Mouse (Mus musculus) urinary bladder, adult 18-20 months (tissue): ENCODE measurements around the gene Rbms2.
"Not testable (repeated sequence)": the region's sequence is repeated elsewhere in the genome, so short reads cannot be mapped to it uniquely, and the experiment has no call there.

Source experiments
- DNase-seq, 2 experiments: peaks; one replicate each; pipeline ENCODE4 v3.0.0; 2022; ENCODE audit warnings: low spot score in 2 of 2, mixed read lengths in 2 of 2

Gene Rbms2

GRCm38 (mm10) chr10:128179989-128180388 lies at the start of gene Rbms2:
Rbms2 (minus strand) TSS chr10:128180297.
- DNase-seq: peak in 1 of 2 experiments; percentile 21

- DNase-seq: no peak
These were observed 47.9 kb upstream of the Rbms2 start for GRCm38 (mm10) chr10:128228009-128228408.

- DNase-seq: no peak
These were observed 47.5 kb upstream of the Rbms2 start for GRCm38 (mm10) chr10:128227592-128227991.

- DNase-seq: no peak
These were observed 45.4 kb upstream of the Rbms2 start, which contains the start of gene Mip for GRCm38 (mm10) chr10:128225538-128225937. Mip (plus strand) TSS chr10:128225838.

GRCm38 (mm10) chr10:128225064-128225463 lies 45.0 kb upstream of the Rbms2 start:
- no peak for DNase-seq

- no peak for DNase-seq
These were observed 41.6 kb upstream of the Rbms2 start for GRCm38 (mm10) chr10:128221533-128222286.

- DNase-seq: no peak
These were observed 38.5 kb upstream of the Rbms2 start for GRCm38 (mm10) chr10:128218387-128219117.

GRCm38 (mm10) chr10:128214981-128215380 lies 34.9 kb upstream of the Rbms2 start:
- no peak for DNase-seq

- not testable (repeated sequence) for DNase-seq
These were observed 34.0 kb upstream of the Rbms2 start for GRCm38 (mm10) chr10:128214112-128214511.

GRCm38 (mm10) chr10:128212871-128213323 lies 32.8 kb upstream of the Rbms2 start:
- peak in 1 of 2 experiments; percentile 30 for DNase-seq

GRCm38 (mm10) chr10:128212148-128212547 lies 32.1 kb upstream of the Rbms2 start:
- no peak for DNase-seq

- peak; percentile 80 to 87 for DNase-seq
These were observed 31.5 kb upstream of the Rbms2 start, which contains the start of gene Spryd4 for GRCm38 (mm10) chr10:128211390-128212108. Spryd4 (minus strand) TSS chr10:128211807.

- peak in 1 of 2 experiments; percentile 25 for DNase-seq
These were observed 30.9 kb upstream of the Rbms2 start for GRCm38 (mm10) chr10:128210954-128211353.

- no peak for DNase-seq
These were observed 30.0 kb upstream of the Rbms2 start for GRCm38 (mm10) chr10:128210131-128210530.

GRCm38 (mm10) chr10:128209311-128210009 lies 29.4 kb upstream of the Rbms2 start:
- no peak for DNase-seq

GRCm38 (mm10) chr10:128208326-128208725 lies 28.2 kb upstream of the Rbms2 start:
- DNase-seq: no peak

- no peak for DNase-seq
These were observed 24.8 kb upstream of the Rbms2 start for GRCm38 (mm10) chr10:128204941-128205340.

GRCm38 (mm10) chr10:128201856-128202255 lies 21.8 kb upstream of the Rbms2 start:
- DNase-seq: no peak

- DNase-seq: peak in 1 of 2 experiments; percentile 18
These were observed 14.7 kb upstream of the Rbms2 start for GRCm38 (mm10) chr10:128194551-128195461.

GRCm38 (mm10) chr10:128194024-128194550 lies 14.0 kb upstream of the Rbms2 start, which contains the start of gene Gls2:
Gls2 (plus strand) TSS chr10:128194457.
- peak; percentile 93 for DNase-seq
